Mouse (Mus musculus) sigmoid colon, adult 10 weeks (tissue): ENCODE data around the gene Gm20807. TPM values are rescaled to one million over a fixed set of nuclear protein-coding genes. Genes with fewer than 3 reads are reported as not detected.

Experiments
- polyA plus RNA-seq: library from polyadenylated mRNA; stranded (reverse); fragments of 350-450 nt; fragmentation: Illumina TruSeq; extraction: RNeasy Lipid Tissue Mini Kit (QIAGEN cat#74804); gene quantifications from one replicate; pipeline ENCODE4 v1.2.3, GENCODE M21; 2014; ENCODE audit warnings: low read depth, low replicate concordance

Gm20807 gene
- polyA plus RNA-seq, result not detected

GRCm38 (mm10) chrY:13042591-13042990, at the start of gene Gm20807:
TSS of gene Gm20807 (plus strand) at chrY:13042891.

Other genes starting within 250 kb of the Gm20807 start
- gene Gm21891, start 90.6 kb downstream of the Gm20807 start, polyA plus RNA-seq, result not detected
- not detected for gene Gm21425, start 119.1 kb downstream of the Gm20807 start, polyA plus RNA-seq
- gene Gm21828, start 181.0 kb downstream of the Gm20807 start, polyA plus RNA-seq, result not detected
- gene Gm21440, start 209.5 kb downstream of the Gm20807 start, polyA plus RNA-seq, result not detected
- gene Gm21454, start 209.6 kb downstream of the Gm20807 start, polyA plus RNA-seq, result not detected